Mouse (Mus musculus) ES-E14 (cell line): ENCODE results near the gene Hdac4.

ENCODE experiments used
- CHD2 ChIP-seq: IDR thresholded peaks from 2 replicates; pipeline ENCODE4 v1.6.1; 2014; ENCODE audit warnings: mild to moderate bottlenecking, low read depth, low read length, inconsistent platforms
- HCFC1 ChIP-seq: IDR thresholded peaks from 2 replicates; pipeline ENCODE4 v1.6.1; 2012; ENCODE audit warnings: low read length, inconsistent platforms, borderline replicate concordance; ENCODE audit not compliant: insufficient read depth
- MAFK ChIP-seq: IDR thresholded peaks from 2 replicates; pipeline ENCODE4 v1.6.1; 2014; ENCODE audit warnings: mild to moderate bottlenecking, low read depth, low read length, inconsistent platforms; ENCODE audit not compliant: insufficient read depth
- ZC3H11A ChIP-seq: IDR thresholded peaks from 2 replicates; pipeline ENCODE4 v1.6.1; 2012; ENCODE audit warnings: low read depth, mild to moderate bottlenecking, inconsistent platforms, low read length, borderline replicate concordance
- ZNF384 ChIP-seq: IDR thresholded peaks from 2 replicates; pipeline ENCODE4 v1.6.1; 2012; ENCODE audit warnings: low read depth, low read length, inconsistent platforms

GRCm38 (mm10) chr1:92084738-92085137 is 110.8 kb downstream of the Hdac4 start:
- TF ChIP-seq HCFC1, result no peak
- TF ChIP-seq ZC3H11A, result no peak
- no peak for TF ChIP-seq ZNF384
- TF ChIP-seq MAFK, result no peak
- no peak for TF ChIP-seq CHD2
